Mouse (Mus musculus): Measurements from ENCODE around the gene Cygb.
"Not testable (repeated sequence)": the region's sequence is repeated elsewhere in the genome, so short reads cannot be mapped to it uniquely, and the experiment has no call there.

The Cygb gene

DNA sequence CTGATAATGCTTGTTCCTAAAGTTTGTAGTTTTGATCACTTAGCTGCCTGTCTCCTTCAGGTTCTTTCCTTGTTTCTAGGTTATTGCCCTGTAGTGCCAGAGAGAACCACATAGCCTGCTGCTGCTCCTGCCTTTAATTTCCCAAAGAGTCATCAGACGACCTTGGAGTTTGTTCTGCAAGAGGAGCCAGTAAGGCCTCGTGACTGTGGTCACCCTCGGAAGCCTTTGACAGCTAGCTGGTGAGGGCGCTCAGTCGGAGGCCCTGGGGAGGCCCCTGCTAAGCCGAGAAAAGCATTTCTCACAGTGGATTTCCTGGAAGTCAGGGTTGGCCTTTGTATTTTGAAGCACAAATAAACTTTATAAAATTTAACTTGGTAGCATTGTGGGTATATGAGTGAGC is 21.3 kb upstream of the Cygb start:
- DNase-seq (ENCODE audit: low read depth, low spot score), result not testable (repeated sequence)

GRCm38 (mm10) chr11:116674616-116675379 is 20.7 kb upstream of the Cygb start:
- DNase-seq (ENCODE audit: low read depth, low spot score), result no peak

DNA sequence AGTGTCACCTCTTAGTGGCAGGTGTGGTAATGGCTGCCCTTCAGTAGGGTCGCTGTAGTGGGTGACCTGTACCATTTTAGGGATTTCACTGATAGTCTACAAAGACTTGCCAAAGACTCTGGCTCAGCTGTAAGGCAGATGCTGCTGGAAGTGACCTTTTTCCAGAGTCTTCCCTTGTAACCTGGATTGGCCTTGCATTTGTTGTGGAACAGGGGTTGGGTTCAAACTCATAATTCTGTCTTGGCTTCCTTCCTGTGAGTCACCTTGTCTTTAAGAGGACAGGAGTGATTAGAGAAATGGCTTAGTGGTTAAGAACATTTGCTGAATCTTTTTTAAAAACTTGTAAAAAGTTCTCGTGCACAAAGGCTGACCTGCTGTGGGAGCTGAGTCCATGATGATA is 19.3 kb upstream of the Cygb start:
- no peak for DNase-seq (ENCODE audit: low read depth, low spot score)

DNA sequence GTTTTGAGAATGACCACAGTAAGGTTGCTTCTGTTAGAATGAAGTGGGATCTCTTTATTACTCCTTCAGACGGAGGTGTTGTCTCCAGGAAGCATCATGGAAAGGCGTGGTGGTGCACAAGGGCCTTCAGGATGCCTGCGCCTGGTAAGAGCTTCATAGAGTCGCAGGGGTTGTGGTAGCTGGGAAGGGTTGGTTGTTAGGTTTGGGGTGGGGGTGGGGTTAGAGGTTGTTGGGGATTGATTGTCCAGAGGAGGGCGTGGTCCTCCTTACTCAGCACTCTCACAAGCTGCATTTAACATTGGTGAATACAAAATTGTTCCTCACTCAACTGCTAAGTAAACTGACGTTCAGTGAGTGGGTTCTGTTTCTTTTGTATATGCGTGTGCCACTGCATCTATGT is 18.5 kb upstream of the Cygb start:
- DNase-seq (ENCODE audit: low read depth, low spot score), result no peak

- DNase-seq (ENCODE audit: low read depth, low spot score), result no peak
Measured at GRCm38 (mm10) chr11:116671845-116672434, 17.8 kb upstream of the Cygb start.

- DNase-seq (ENCODE audit: low read depth, low spot score), result peak; percentile 100
Measured at GRCm38 (mm10) chr11:116671112-116671844, 17.2 kb upstream of the Cygb start.

- no peak for DNase-seq (ENCODE audit: low read depth, low spot score)
Measured at GRCm38 (mm10) chr11:116670386-116670785, 16.3 kb upstream of the Cygb start.

- DNase-seq (ENCODE audit: low read depth, low spot score), result peak; percentile 86
Measured at GRCm38 (mm10) chr11:116669787-116670365, 15.8 kb upstream of the Cygb start.

GRCm38 (mm10) chr11:116669316-116669715 is 15.2 kb upstream of the Cygb start:
- DNase-seq (ENCODE audit: low read depth, low spot score), result peak; percentile 18

GRCm38 (mm10) chr11:116668839-116669238 is 14.7 kb upstream of the Cygb start:
- DNase-seq (ENCODE audit: low read depth, low spot score), result no peak

DNA sequence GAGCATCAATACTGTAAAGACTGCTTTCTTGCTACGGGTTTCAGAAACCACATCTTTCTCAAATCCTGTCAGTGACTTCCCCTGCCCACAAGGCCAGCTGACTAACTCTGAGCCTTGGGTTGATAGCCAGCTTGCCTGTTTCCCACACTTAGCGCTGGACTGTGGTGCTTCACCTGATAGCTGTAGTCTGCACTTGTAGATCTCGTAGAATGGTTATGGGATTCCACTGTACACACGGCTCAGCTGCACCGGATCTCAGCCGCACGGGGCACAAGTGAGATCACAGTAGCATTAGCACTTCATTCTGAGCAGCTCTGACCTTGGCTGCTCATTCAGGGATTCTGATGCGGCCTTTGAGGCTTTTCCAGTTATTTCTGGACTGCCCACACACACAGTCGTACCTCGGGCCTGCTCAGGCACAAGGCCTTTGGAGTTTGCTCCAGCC is 14.3 kb upstream of the Cygb start:
- DNase-seq (ENCODE audit: low read depth, low spot score), result no peak

DNA sequence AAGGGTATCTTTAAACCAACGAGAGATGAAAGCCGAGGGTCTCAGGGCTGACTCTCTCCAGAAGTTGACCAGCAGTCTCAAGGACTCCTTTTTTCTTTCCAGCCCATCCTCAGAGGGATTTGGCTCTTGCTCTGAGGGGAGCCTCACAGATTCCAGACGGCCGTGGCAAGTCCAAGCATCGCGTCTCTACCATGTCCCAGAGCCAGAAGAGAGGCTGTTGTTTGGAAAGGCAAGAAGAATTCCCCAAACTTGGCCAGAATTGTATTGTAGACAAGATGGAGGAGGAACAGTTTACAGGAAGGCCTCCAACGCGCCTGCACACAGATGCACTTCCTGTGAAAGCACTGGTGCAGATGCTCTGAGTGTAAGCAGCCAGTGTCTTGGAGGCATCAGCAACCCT is 13.8 kb upstream of the Cygb start:
- peak; percentile 35 for DNase-seq (ENCODE audit: low read depth, low spot score)

DNA sequence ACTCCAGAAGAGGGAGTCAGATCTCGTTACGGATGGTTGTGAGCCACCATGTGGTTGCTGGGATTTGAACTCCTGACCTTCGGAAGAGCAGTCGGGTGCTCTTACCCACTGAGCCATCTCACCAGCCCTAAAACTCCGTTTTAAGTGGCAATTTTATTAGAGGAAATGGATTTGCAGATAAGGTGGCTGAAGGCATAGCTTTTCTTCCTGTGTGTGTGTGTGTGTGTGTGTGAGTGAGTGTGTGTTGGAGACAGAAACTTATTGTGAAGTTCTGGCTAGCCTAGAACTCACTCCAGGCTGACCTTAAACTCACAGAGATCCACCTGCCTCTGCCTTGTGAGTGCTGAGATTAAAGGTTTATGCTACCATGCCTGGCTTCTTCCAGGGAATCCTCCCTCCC is 12.9 kb upstream of the Cygb start:
- not testable (repeated sequence) for DNase-seq (ENCODE audit: low read depth, low spot score)

DNA sequence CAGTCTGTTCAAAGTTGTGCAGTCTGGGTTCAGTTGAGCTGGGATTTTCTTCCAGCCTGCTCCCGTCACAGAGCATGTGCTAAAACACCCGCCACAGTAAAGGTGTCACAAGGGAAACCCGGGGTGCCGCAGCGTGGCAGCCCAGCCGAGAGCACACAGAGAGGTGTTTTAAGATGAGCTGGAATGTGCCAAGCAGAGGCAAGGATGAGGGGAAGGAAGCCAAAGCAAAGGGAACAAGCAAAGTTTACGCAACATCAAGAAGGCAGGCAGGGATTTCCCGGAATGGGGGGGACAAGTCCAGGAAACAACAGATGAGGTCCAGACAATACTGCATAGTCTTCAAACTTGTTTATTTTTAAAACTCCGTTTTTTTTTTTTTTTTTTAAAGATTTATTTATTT is 12.5 kb upstream of the Cygb start:
- DNase-seq (ENCODE audit: low read depth, low spot score), result no peak

DNA sequence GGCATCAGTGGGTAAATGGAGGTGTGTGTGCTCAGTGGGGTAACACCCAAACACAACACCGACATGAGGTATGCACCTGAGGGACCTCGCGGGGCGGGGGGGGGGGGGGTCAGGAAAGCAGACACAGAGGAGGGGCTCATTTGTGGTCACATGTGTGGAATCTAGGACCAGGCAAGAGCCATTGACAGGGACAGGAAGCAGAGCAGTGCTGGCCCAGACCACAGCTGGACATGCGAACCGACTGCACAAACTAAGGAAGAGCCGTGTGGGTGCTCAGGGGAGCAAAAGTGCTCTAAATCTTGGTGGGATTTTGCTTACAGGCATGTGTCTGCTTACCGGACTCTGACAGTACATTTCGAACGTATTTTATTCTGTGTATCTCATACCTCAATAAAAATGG is 11.2 kb upstream of the Cygb start:
- no peak for DNase-seq (ENCODE audit: low read depth, low spot score)

GRCm38 (mm10) chr11:116661948-116662377 is 7.8 kb upstream of the Cygb start:
- DNase-seq (ENCODE audit: low read depth, low spot score), result no peak

- no peak for DNase-seq (ENCODE audit: low read depth, low spot score)
Measured at GRCm38 (mm10) chr11:116661291-116661947, 7.3 kb upstream of the Cygb start.

DNA sequence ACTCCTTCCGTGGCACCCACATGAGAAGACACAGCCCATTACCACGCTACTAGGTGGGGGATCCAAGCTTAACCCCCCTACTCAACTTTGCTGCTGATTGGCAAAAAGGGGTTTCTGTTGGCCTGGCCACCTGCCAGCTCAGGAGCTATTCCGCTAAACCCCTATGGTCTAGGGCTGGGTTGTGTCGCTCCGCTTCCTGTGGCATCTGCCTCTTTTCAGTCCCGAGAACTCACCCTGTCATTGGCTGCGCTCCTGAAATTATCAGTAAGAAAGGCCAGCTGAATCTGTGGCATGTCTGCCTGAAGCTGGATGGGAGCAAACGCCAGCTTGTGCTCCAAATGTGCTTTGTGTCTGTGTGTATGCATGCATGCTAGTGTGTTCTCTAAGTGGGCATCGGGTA is 6.1 kb upstream of the Cygb start:
- no peak for DNase-seq (ENCODE audit: low read depth, low spot score)

GRCm38 (mm10) chr11:116659027-116659621 is 5.0 kb upstream of the Cygb start:
- no peak for DNase-seq (ENCODE audit: low read depth, low spot score)

DNA sequence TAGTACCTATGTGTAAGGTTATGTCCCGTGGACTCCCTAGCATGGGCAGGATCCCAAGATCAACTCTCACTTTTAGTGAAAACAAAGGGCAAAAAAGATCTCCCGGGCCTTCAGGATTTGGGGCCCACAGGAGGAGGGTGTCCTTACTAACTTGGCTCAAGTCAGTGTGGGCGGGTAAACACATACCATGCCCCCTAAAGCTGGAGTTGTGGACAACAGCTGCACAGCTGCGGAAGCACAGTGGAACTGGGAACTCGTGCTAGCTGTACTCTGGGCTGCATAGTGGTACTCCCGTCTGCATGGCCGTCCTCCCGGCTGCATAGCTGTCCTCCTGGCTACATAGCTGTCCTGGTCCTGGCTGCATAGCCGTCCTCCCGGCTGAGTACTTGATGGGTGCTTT is 4.1 kb upstream of the Cygb start:
- DNase-seq (ENCODE audit: low read depth, low spot score), result no peak

Data from CD4-positive, CD25-positive, alpha-beta regulatory T cell, adult 2 months (primary cell).